Mouse (Mus musculus) cerebellum, adult 18-20 months (tissue): ENCODE measurements at regions not wholly inside any gene's neighbourhood (a gene's known extent, or its start where the extent isn't known, plus 50 kb on each side); places are given as distances from the start of the nearest gene placed in this dataset.

ENCODE experiments used
- DNase-seq, 2 experiments: peaks; one replicate each; pipeline ENCODE4 v3.0.0; 2021

- DNase-seq: no peak
Observed at GRCm38 (mm10) chr1:147273324-147273723, 778.8 kb downstream of the Brinp3 start.

- DNase-seq: no peak
Observed at GRCm38 (mm10) chr1:147291119-147291518, 796.6 kb downstream of the Brinp3 start.

GRCm38 (mm10) chr1:147309246-147309645 is 814.7 kb downstream of the Brinp3 start:
- no peak for DNase-seq

DNA sequence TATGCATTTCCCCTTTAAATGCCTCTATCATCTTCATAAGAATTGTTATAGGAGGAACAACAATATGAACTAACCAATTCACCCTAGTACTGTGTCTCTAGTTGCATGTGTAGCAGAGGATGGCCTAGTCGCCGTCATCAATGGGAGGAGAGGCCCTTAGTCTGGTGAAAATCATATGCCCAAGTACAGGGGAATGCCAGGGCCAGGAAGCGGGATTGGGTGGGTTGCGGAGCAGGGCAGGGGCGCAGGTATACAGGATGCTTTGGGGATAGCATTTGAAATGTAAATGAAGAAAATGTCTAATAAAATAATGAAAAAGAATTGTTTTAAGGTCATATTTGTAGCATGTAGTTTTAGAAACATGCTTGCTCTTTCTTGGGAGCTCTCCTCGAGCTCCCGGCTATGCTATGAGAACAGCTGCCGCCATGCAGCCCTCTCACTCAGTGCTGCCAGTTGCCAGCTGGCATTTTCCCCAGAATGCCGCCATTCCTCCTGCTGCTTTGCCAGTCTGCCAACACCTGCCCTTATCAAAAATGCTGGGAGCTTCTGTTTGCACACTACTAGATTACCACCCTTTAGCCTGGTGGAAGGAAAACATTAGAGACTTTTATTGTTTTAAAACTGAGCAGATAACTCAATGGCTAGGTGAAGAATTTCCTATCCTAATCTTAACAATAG is 848.9 kb downstream of the Brinp3 start:
- DNase-seq: peak; percentile 73

DNA sequence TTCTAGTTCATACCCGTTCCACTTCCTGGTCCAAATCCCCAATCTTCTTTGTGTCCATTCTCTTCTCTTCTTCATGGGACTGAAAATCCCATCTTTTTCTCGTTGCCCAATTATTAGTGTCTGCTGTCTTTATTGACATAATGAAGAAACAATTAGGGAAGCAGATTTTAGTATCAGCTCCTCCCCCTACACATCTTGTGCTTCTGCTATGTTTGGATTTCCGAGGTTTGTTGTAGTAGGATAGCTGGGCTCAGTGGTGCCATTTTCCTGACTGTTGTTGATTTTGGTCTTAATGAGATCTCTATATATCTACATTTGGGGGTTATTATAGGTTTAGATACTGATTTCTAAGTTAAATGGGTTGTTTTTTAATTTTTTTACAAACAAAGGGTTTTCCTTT is 849.5 kb downstream of the Brinp3 start:
- DNase-seq: no peak
